Mouse (Mus musculus) myocyte (in vitro differentiated cells): ENCODE results near the gene Kctd6. TPM values are rescaled to one million over a fixed set of nuclear protein-coding genes. Genes with fewer than 3 reads are reported as not detected.

Experiments used
- H3K27me3 ChIP-seq: one replicate; pipeline ENCODE4 v1.6.1; 2011; ENCODE audit not compliant: control insufficient read depth, insufficient read depth, insufficient read length
- H3K36me3 ChIP-seq: one replicate; pipeline ENCODE4 v1.6.1; 2011; ENCODE audit not compliant: control insufficient read depth, insufficient read depth
- H3K4me2 ChIP-seq: one replicate; pipeline ENCODE4 v1.6.1; 2011; ENCODE audit warnings: low read depth, control low read depth
- H3K4me3 ChIP-seq: one replicate; pipeline ENCODE4 v1.5.1; 2011; ENCODE audit warnings: mild to moderate bottlenecking, control low read depth, moderate library complexity
- H3K79me2 ChIP-seq: one replicate; pipeline ENCODE4 v1.6.1; 2011; ENCODE audit not compliant: control insufficient read depth, insufficient read depth
- H3ac ChIP-seq: one replicate; pipeline ENCODE4 v1.6.1; 2011; ENCODE audit not compliant: control insufficient read depth, insufficient read length
- CEBPB ChIP-seq: IDR thresholded peaks from 2 replicates; pipeline ENCODE4 v1.6.1; 2011; ENCODE audit warnings: mild to moderate bottlenecking, moderate library complexity; ENCODE audit not compliant: poor library complexity, insufficient read depth, severe bottlenecking
- E2F4 ChIP-seq: IDR thresholded peaks from one replicate; pipeline ENCODE4 v1.6.1; 2011; ENCODE audit warnings: mild to moderate bottlenecking, control low read depth, moderate library complexity; ENCODE audit not compliant: insufficient read depth
- MAX ChIP-seq: IDR thresholded peaks from one replicate; pipeline ENCODE4 v1.6.1; 2011; ENCODE audit warnings: low read depth, mild to moderate bottlenecking, control low read depth
- MYOD1 ChIP-seq, 3 experiments: IDR thresholded peaks; one replicate each; pipeline ENCODE4 v1.6.1; 2011; ENCODE audit warnings: control low read depth in 2 of 3, low read depth in 2 of 3, mild to moderate bottlenecking in 2 of 3, moderate library complexity in 1 of 3; ENCODE audit not compliant: insufficient read length in 2 of 3, control insufficient read depth in 1 of 3
- MYOG ChIP-seq, 3 experiments: IDR thresholded peaks; one replicate each; pipeline ENCODE4 v1.6.1; 2011; ENCODE audit warnings: control low read depth in 2 of 3, low read depth in 2 of 3, mild to moderate bottlenecking in 2 of 3; ENCODE audit not compliant: insufficient read length in 2 of 3, control insufficient read depth in 1 of 3, insufficient read depth in 1 of 3
- POLR2A ChIP-seq: IDR thresholded peaks from one replicate; pipeline ENCODE4 v1.6.1; 2011; ENCODE audit warnings: low read depth, mild to moderate bottlenecking, control low read depth, moderate library complexity; ENCODE audit not compliant: insufficient read length
- POLR2AphosphoS2 ChIP-seq: IDR thresholded peaks from one replicate; pipeline ENCODE4 v1.6.1; 2011; ENCODE audit warnings: low read depth, control low read depth; ENCODE audit not compliant: insufficient read length
- REST ChIP-seq: IDR thresholded peaks from one replicate; pipeline ENCODE4 v1.6.1; 2011; ENCODE audit warnings: mild to moderate bottlenecking, control low read depth, moderate library complexity; ENCODE audit not compliant: insufficient read depth, insufficient read length
- SRF ChIP-seq: IDR thresholded peaks from one replicate; pipeline ENCODE4 v1.6.1; 2011; ENCODE audit warnings: low read depth; ENCODE audit not compliant: control insufficient read depth, insufficient read length
- TCF12 ChIP-seq: IDR thresholded peaks from one replicate; pipeline ENCODE4 v1.6.1; 2011; ENCODE audit warnings: mild to moderate bottlenecking, control low read depth; ENCODE audit not compliant: poor library complexity, insufficient read depth, severe bottlenecking
- TCF3 ChIP-seq: IDR thresholded peaks from one replicate; pipeline ENCODE4 v1.6.1; 2011; ENCODE audit warnings: low read depth, control low read depth; ENCODE audit not compliant: insufficient read length
- USF1 ChIP-seq: IDR thresholded peaks from one replicate; pipeline ENCODE4 v1.6.1; 2011; ENCODE audit warnings: low read depth, mild to moderate bottlenecking, control low read depth, moderate library complexity
- polyA plus RNA-seq: library from polyadenylated mRNA; unstranded; fragments of >200 nt; fragmentation: generic; extraction: Trizol; gene quantifications from one replicate; pipeline ENCODE4 v1.2.1, GENCODE M21; 2012; ENCODE audit warnings: missing spikeins

The Kctd6 gene
- polyA plus RNA-seq, 1 experiment, result 6.3 TPM

DNA sequence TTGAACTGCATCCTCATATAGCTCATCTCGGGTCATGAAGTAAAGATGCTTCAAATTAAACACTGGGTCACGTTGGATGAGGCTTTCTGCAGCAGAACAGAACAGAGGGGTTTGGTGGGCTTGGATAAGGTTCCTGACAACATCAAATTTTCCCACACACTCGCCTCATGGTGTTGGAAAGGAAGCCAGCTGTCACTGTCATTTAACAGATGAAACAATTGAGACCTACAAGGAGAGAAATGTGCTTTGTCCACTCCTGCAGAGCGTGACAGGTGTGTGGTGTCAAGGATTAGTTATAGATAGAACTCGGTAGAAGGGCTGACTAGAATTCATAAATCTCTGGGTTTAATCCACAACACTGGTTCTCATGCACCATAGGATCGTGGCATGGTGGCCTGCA, 42.1 kb downstream of the Kctd6 start:
- peak in 2 of 3 experiments; percentile 54 to 59 for TF ChIP-seq MYOD1 (IDR thresholded peaks at IDR 0.05; ENCODE audit: control insufficient read depth in 1 of 3, insufficient read length in 2 of 3, low read depth in 2 of 3)
- TF ChIP-seq USF1, result no peak

DNA sequence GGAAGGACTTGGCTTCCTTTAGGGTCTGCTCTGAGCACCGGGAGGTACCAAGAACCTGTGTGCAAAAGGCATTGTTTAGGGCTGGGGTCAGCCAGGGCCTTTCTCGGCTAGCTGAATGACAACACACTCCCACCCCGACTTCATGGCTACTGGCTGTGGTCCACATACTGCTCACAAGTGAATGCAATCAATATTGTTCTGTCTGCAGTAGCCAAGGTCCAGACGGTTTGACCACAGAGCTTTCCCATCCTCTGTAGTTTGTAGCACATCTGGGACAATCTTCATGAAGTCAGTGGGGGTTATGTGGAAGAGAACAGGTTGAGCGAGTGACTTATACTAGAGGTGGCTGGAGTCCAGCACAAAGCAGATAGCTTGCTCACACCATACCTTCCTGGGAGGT, 42.9 kb downstream of the Kctd6 start:
- Histone ChIP-seq H3ac (no peak overlapping the region), H3K4me3 (no peak overlapping the region), H3K36me3 (no peaks in the 10 kb centered on the region), H3K27me3 (no peaks in the 10 kb centered on the region), H3K4me2 (no peak overlapping the region), H3K79me2 (no peaks in the 10 kb centered on the region)
- no peak for TF ChIP-seq USF1
- TF ChIP-seq CEBPB, result no peak
- TF ChIP-seq TCF12, result no peak
- no peak for TF ChIP-seq POLR2AphosphoS2
- no peak for TF ChIP-seq POLR2A
- TF ChIP-seq MAX, result no peak
- TF ChIP-seq MYOG (IDR thresholded peaks at IDR 0.05; ENCODE audit: control insufficient read depth in 1 of 3, insufficient read depth in 1 of 3, insufficient read length in 2 of 3, low read depth in 2 of 3), result no peak
- TF ChIP-seq MYOD1 (IDR thresholded peaks at IDR 0.05; ENCODE audit: control insufficient read depth in 1 of 3, insufficient read length in 2 of 3, low read depth in 2 of 3), result no peak
- TF ChIP-seq TCF3, result no peak
- no peak for TF ChIP-seq E2F4
- no peak for TF ChIP-seq SRF
- TF ChIP-seq REST, result no peak

More for the DNA sequence above, 42.1 kb downstream of the Kctd6 start:
- Histone ChIP-seq H3K4me2 (no peak overlapping the region), H3K79me2 (no peaks in the 10 kb centered on the region), H3K27me3 (no peaks in the 10 kb centered on the region), H3ac (no peak overlapping the region), H3K4me3 (no peak overlapping the region), H3K36me3 (no peaks in the 10 kb centered on the region)

- H3K79me2 ChIP-seq, result no peaks in the 10 kb centered on the region
- no peak overlapping the region for H3K4me2 ChIP-seq
- no peak overlapping the region for H3K4me3 ChIP-seq
- TF ChIP-seq REST, result no peak
- TF ChIP-seq MAX, result no peak
- TF ChIP-seq TCF12, result no peak
- TF ChIP-seq SRF, result no peak
- no peak for TF ChIP-seq POLR2AphosphoS2
- no peak for TF ChIP-seq POLR2A
- no peak for TF ChIP-seq MYOD1 (IDR thresholded peaks at IDR 0.05; ENCODE audit: control insufficient read depth in 1 of 3, insufficient read length in 2 of 3, low read depth in 2 of 3)
- no peak for TF ChIP-seq USF1
- no peak for TF ChIP-seq CEBPB
- no peak for TF ChIP-seq MYOG (IDR thresholded peaks at IDR 0.05; ENCODE audit: control insufficient read depth in 1 of 3, insufficient read depth in 1 of 3, insufficient read length in 2 of 3, low read depth in 2 of 3)
- TF ChIP-seq TCF3, result no peak
- no peak overlapping the region for H3ac ChIP-seq
- no peaks in the 10 kb centered on the region for H3K36me3 ChIP-seq
- no peaks in the 10 kb centered on the region for H3K27me3 ChIP-seq
Observed at GRCm38 (mm10) chr14:8257521-8258334, 43.8 kb downstream of the Kctd6 start.

GRCm38 (mm10) chr14:8258335-8258627, 44.3 kb downstream of the Kctd6 start:
- H3K27me3 ChIP-seq, result no peaks in the 10 kb centered on the region
- H3K4me2 ChIP-seq, result peak overlapping the region; percentile 35
- H3K4me3 ChIP-seq, result no peak overlapping the region
- no peak overlapping the region for H3ac ChIP-seq
- no peak for TF ChIP-seq TCF12
- TF ChIP-seq REST, result no peak
- no peak for TF ChIP-seq MYOG (IDR thresholded peaks at IDR 0.05; ENCODE audit: control insufficient read depth in 1 of 3, insufficient read depth in 1 of 3, insufficient read length in 2 of 3, low read depth in 2 of 3)
- no peak for TF ChIP-seq SRF
- TF ChIP-seq MAX, result no peak
- TF ChIP-seq TCF3, result no peak
- TF ChIP-seq POLR2A, result no peak
- TF ChIP-seq USF1, result no peak
- TF ChIP-seq E2F4, result no peak
- TF ChIP-seq POLR2AphosphoS2, result no peak
- no peaks in the 10 kb centered on the region for H3K36me3 ChIP-seq
- no peaks in the 10 kb centered on the region for H3K79me2 ChIP-seq

- Histone ChIP-seq H3ac (no peak overlapping the region), H3K79me2 (no peaks in the 10 kb centered on the region), H3K4me2 (peak overlapping the region; percentile 35), H3K27me3 (no peaks in the 10 kb centered on the region), H3K4me3 (no peak overlapping the region), H3K36me3 (no peaks in the 10 kb centered on the region)
- TF ChIP-seq CEBPB, result peak; percentile 49; the same call in 1 of the 2 replicates
- no peak for TF ChIP-seq TCF12
Observed at GRCm38 (mm10) chr14:8258752-8259151, 44.8 kb downstream of the Kctd6 start.
